Mouse (Mus musculus) olfactory bulb, adult 2 months (tissue): ENCODE results near the gene Rab4b.

Source experiments
- CTCF ChIP-seq: fragments of 200-500 bp; IDR thresholded peaks from 2 replicates; pipeline ENCODE4 v1.5.1; 2012; ENCODE audit warnings: low read depth, mild to moderate bottlenecking, low read length, moderate library complexity; ENCODE audit not compliant: insufficient read depth
- POLR2A ChIP-seq: fragments of 200-500 bp; IDR thresholded peaks from 2 replicates; pipeline ENCODE4 v1.6.1; 2012; ENCODE audit warnings: mild to moderate bottlenecking, low read depth, low read length, moderate library complexity; ENCODE audit not compliant: insufficient read depth

- TF ChIP-seq CTCF, result no peak
- TF ChIP-seq POLR2A, result no peak
Measured at GRCm38 (mm10) chr7:27185986-27186385, 7.3 kb upstream of the Rab4b start.
